Mouse (Mus musculus) ovary, adult 10 weeks (tissue): ENCODE measurements around the gene Olfr1446. TPM values are rescaled to one million over a fixed set of nuclear protein-coding genes. Genes with fewer than 3 reads are reported as not detected.

Experiments
- polyA plus RNA-seq: library from polyadenylated mRNA; stranded (reverse); fragments of 350-450 nt; fragmentation: Illumina TruSeq; extraction: RNeasy Lipid Tissue Mini Kit (QIAGEN cat#74804); gene quantifications from one replicate; pipeline ENCODE4 v1.2.3, GENCODE M21; 2014

Gene Olfr1446
- not detected for polyA plus RNA-seq

GRCm38 (mm10) chr19:12893424-12893823 is at the start of gene Olfr1446:
TSS of gene Olfr1446 (minus strand) at chr19:12893524.

GRCm38 (mm10) chr19:12930540-12930939 is 37.2 kb upstream of the Olfr1446 start, which contains the start of gene Olfr1449:
TSS of gene Olfr1449 (plus strand) at chr19:12930840.

GRCm38 (mm10) chr19:12924319-12924718 is 31.0 kb upstream of the Olfr1446 start, which contains the start of gene Olfr1448:
TSS of gene Olfr1448 (minus strand) at chr19:12924419.

GRCm38 (mm10) chr19:12903643-12904042 is 10.3 kb upstream of the Olfr1446 start, which contains the start of gene Olfr1447:
TSS of gene Olfr1447 (minus strand) at chr19:12903743.

GRCm38 (mm10) chr19:12883555-12883954 is 9.8 kb downstream of the Olfr1446 start, which contains the start of gene Olfr1445:
TSS of gene Olfr1445 (plus strand) at chr19:12883855.

GRCm38 (mm10) chr19:12856983-12857382 is 36.3 kb downstream of the Olfr1446 start, which contains the start of gene Olfr1444:
TSS of gene Olfr1444 (plus strand) at chr19:12857283.

GRCm38 (mm10) chr19:12846382-12846781 is 46.9 kb downstream of the Olfr1446 start, which contains the start of gene Gm5244:
TSS of gene Gm5244 (plus strand) at chr19:12846682.

Other genes with a start within 250 kb of the Olfr1446 start
- not detected for gene Olfr1442, start 223.1 kb downstream of the Olfr1446 start, polyA plus RNA-seq
- not detected for gene Olfr1443, start 215.4 kb downstream of the Olfr1446 start, polyA plus RNA-seq
- not detected for gene Keg1, start 197.7 kb downstream of the Olfr1446 start, polyA plus RNA-seq
- 3.2 TPM for gene Cntf, start 127.9 kb downstream of the Olfr1446 start, polyA plus RNA-seq
- 199 TPM for gene Zfp91, start 97.4 kb downstream of the Olfr1446 start, polyA plus RNA-seq
- gene Lpxn, start 97.3 kb downstream of the Olfr1446 start, polyA plus RNA-seq: 2.6 TPM
- gene Gm5244, start 46.8 kb downstream of the Olfr1446 start, polyA plus RNA-seq: not detected
- gene Olfr1444, start 36.2 kb downstream of the Olfr1446 start, polyA plus RNA-seq: not detected
- gene Olfr1445, start 9.7 kb downstream of the Olfr1446 start, polyA plus RNA-seq: not detected
- not detected for gene Olfr1447, start 10.2 kb upstream of the Olfr1446 start, polyA plus RNA-seq
- gene Olfr1448, start 30.9 kb upstream of the Olfr1446 start, polyA plus RNA-seq: not detected
- not detected for gene Olfr1449, start 37.3 kb upstream of the Olfr1446 start, polyA plus RNA-seq
- not detected for gene Olfr1450, start 56.7 kb upstream of the Olfr1446 start, polyA plus RNA-seq
- gene Olfr1451, start 101.5 kb upstream of the Olfr1446 start, polyA plus RNA-seq: not detected
- not detected for gene Olfr1453, start 134.8 kb upstream of the Olfr1446 start, polyA plus RNA-seq
- not detected for gene Olfr1454, start 167.1 kb upstream of the Olfr1446 start, polyA plus RNA-seq
- gene Olfr1457, start 204.4 kb upstream of the Olfr1446 start, polyA plus RNA-seq: not detected
- gene Olfr1458, start 213.3 kb upstream of the Olfr1446 start, polyA plus RNA-seq: not detected